Mouse (Mus musculus): ENCODE measurements around the gene Rab7.

DNA sequence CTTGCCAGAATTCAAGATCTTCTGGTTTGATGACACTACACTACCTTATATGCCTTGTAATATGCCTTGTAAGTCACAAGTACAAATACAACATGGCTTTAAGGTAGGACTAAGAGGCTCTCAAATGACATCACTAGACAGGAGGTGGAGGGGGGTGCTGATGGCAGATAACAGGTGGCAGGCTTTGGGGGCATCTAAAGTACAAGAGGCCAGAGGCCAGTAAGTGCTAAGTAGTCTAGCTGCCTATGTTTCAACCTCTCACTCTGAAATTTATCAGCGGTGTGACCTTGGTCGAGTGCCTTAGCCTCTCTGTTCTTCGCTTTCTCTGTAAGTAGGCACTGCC, 865 bp downstream of the Rab7 start:
- TF ChIP-seq GABPA (IDR thresholded peaks at IDR 0.05; ENCODE audit: insufficient replicate concordance, low read depth, low read length) (no peak), ETS1 (conservative IDR thresholded peaks at IDR 0.05; ENCODE audit: low read depth, low read length) (no peak)
